In the genomic region with DNA sequence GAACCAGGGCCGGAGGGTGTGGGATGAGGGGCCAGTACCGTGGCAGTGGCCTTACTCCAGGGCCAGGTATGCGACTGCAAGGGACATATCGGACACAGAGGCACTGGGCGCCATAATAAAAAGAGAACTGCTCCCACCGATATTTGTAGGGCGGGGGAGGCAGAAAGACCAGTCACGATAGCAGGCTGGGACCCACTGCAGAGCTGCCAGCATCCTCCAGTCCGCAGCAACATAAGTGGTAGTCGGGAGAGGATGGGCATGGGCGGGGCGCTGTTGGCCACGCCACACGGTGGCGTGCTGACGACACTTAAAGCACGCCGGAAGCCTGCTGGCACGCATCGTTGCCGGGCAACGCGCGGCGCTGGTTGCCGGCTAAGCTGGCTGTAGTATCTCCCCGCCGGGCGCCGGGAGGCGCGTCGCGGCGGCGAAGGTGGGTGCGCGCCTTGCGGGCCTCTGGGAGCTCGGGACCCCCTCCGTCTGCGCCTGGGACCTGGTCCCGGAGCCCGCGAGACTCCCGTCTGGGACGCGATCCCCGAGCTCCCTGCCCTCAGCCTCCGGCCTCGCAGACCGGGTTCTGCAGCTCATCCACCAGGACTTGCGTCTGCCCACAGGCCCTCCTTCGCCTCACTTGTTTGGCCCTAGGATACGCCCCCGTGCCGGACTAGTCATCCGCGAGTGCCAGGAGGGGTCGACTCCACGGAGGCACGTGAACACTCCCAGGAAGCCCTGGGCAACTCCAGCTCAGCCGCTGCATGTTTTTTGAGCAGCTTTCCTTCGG, we compare ENCODE assay signal across 7 mouse cellular contexts. TPM values are rescaled to one million over a fixed set of nuclear protein-coding genes. Genes with fewer than 3 reads are reported as not detected.
DNase-seq lines count a peak whose midpoint lies in the region; ATAC-seq lines count a peak whose summit lies in the region.

TSS of gene Clba1 (plus strand) at position 351 of the 778 bp plus-strand sequence.

- peak within 1 kb of the TSS; percentile 70 for H3K27ac ChIP-seq in limb, embryonic 10.5 days
- peak within 1 kb of the TSS; percentile 84 for H3K27ac ChIP-seq in midbrain, embryonic 13.5 days

- H3K4me1 ChIP-seq in limb, embryonic 10.5 days = peaks cover 29% of the 10 kb centered on the region
- H3K4me1 ChIP-seq in midbrain, embryonic 13.5 days (replicated peaks) = peaks cover 23% of the 10 kb centered on the region

- peak within 1 kb of the TSS; percentile 83 for H3K9ac ChIP-seq in midbrain, embryonic 13.5 days (replicated peaks)

- peaks cover 48% of the 10 kb centered on the region for H3K27me3 ChIP-seq in limb, embryonic 10.5 days (ENCODE audit: low read depth, poor library complexity, severe bottlenecking)
- peaks cover 17% of the 10 kb centered on the region for H3K27me3 ChIP-seq in midbrain, embryonic 13.5 days

- peaks cover 19% of the 10 kb centered on the region for H3K36me3 ChIP-seq in limb, embryonic 10.5 days
- peaks cover 25% of the 10 kb centered on the region for H3K36me3 ChIP-seq in midbrain, embryonic 13.5 days

- whole genome bisulfite sequencing in limb, embryonic 10.5 days = 2% methylated on average over 64 of the region's 64 CpGs
- WGBS in midbrain, embryonic 13.5 days = under 1% methylated on average over 64 of the region's 64 CpGs

- H3K4me3 ChIP-seq in limb, embryonic 10.5 days = peak within 1 kb of the TSS; percentile 75
- H3K4me3 ChIP-seq in midbrain, embryonic 13.5 days (replicated peaks) = peak within 1 kb of the TSS; percentile 69

- peak; percentile 90 for ATAC-seq in granulocyte monocyte progenitor cell, adult 5-6 weeks (replicated peaks; ENCODE audit: poor library complexity, severe bottlenecking)
- ATAC-seq in midbrain, embryonic 13.5 days = peak; percentile 95

- DNase-seq in adrenal gland, adult 8-10 months = peak; percentile 90
- peak; percentile 88 for DNase-seq in embryo, embryonic 9.5 days (ENCODE audit: extremely low spot score)
- DNase-seq in kidney, adult 11 months = peak; percentile 91
- DNase-seq in limb, embryonic 10.5 days (ENCODE audit: low spot score) = peak; percentile 93
- peak; percentile 76 for DNase-seq in spleen, adult 12 weeks (ENCODE audit: low spot score)

- peak within 1 kb of the TSS; percentile 97 for H3K4me2 ChIP-seq in midbrain, embryonic 13.5 days (replicated peaks)

- H3K9me3 ChIP-seq in limb, embryonic 10.5 days (replicated peaks) = no peaks in the 10 kb centered on the region
- no peaks in the 10 kb centered on the region for H3K9me3 ChIP-seq in midbrain, embryonic 13.5 days

RNA-seq across cellular contexts. Expression of gene Clba1, which starts in this region (rescaled TPM):
- 10 to 100 TPM; 10.6 to 16.1 (median 14.0) TPM for total RNA-seq in adrenal gland, adult 8-10 months (2022)
- 1.7 and 2.4 TPM in 2 replicates for total RNA-seq in granulocyte monocyte progenitor cell, adult 5-6 weeks (2014; fragmentation: Nextera tagmentation)
- 0.30 and 1.2 TPM in 2 replicates for total RNA-seq in granulocyte monocyte progenitor cell, adult 5-6 weeks (2017)
- 7.9 and 8.4 TPM in 2 replicates for polyA plus RNA-seq in limb, embryonic 10.5 days (2016; fragmentation: Nextera tagmentation; extraction: Ambion mirVana)
- polyA plus RNA-seq in midbrain, embryonic 13.5 days (2015; fragmentation: Nextera tagmentation; extraction: Ambion mirVana) = 19.4 and 22.7 TPM in 2 replicates

Comparison
In these comparisons a context has a peak if more than half of its experiments do, and no peak if none do; other contexts are left out.
1. Peak in every context shown above with its lines: DNase-seq, ATAC-seq, H3K4me3 ChIP-seq and H3K27ac ChIP-seq.